Mouse (Mus musculus): ENCODE data around the gene Syde2.
"Not testable (repeated sequence)": the region's sequence is repeated elsewhere in the genome, so short reads cannot be mapped to it uniquely, and the experiment has no call there.

The Syde2 gene

GRCm38 (mm10) chr3:145966806-145967205, 20.9 kb upstream of the Syde2 start:
- no peak for DNase-seq

GRCm38 (mm10) chr3:145969031-145969501, 18.6 kb upstream of the Syde2 start:
- no peak for DNase-seq

- DNase-seq = no peak
Measured at GRCm38 (mm10) chr3:145971501-145971900, 16.2 kb upstream of the Syde2 start.

- DNase-seq = no peak
Measured at GRCm38 (mm10) chr3:145974986-145975385, 12.7 kb upstream of the Syde2 start.

- DNase-seq = no peak
Measured at GRCm38 (mm10) chr3:145985333-145985925, 2.2 kb upstream of the Syde2 start.

- DNase-seq = no peak
Measured at GRCm38 (mm10) chr3:145986317-145987001, 1.2 kb upstream of the Syde2 start.

GRCm38 (mm10) chr3:145987970-145988683, 457 bp downstream of the Syde2 start:
- peak; percentile 71 for DNase-seq

GRCm38 (mm10) chr3:145988684-145989575, 1.3 kb downstream of the Syde2 start:
- no peak for DNase-seq

- DNase-seq = no peak
Measured at GRCm38 (mm10) chr3:145989576-145990081, 2.0 kb downstream of the Syde2 start.

- DNase-seq = no peak
Measured at GRCm38 (mm10) chr3:145991130-145991529, 3.5 kb downstream of the Syde2 start.

GRCm38 (mm10) chr3:145991976-145992730, 4.5 kb downstream of the Syde2 start:
- no peak for DNase-seq

- DNase-seq = no peak
Measured at GRCm38 (mm10) chr3:145992796-145993195, 5.1 kb downstream of the Syde2 start.

- no peak for DNase-seq
Measured at GRCm38 (mm10) chr3:145993481-145994201, 6.0 kb downstream of the Syde2 start.

- DNase-seq = no peak
Measured at GRCm38 (mm10) chr3:145995489-145995888, 7.8 kb downstream of the Syde2 start.

- DNase-seq = not testable (repeated sequence)
Measured at GRCm38 (mm10) chr3:145996539-145996938, 8.9 kb downstream of the Syde2 start.

GRCm38 (mm10) chr3:146004347-146005051, 16.8 kb downstream of the Syde2 start:
- no peak for DNase-seq

- DNase-seq = no peak
Measured at GRCm38 (mm10) chr3:146007872-146008271, 20.2 kb downstream of the Syde2 start.

GRCm38 (mm10) chr3:146009859-146010645, 22.4 kb downstream of the Syde2 start:
- DNase-seq = no peak

- no peak for DNase-seq
Measured at GRCm38 (mm10) chr3:146010751-146011150, 23.1 kb downstream of the Syde2 start.
